Mouse (Mus musculus) C2C12 (cell line): ENCODE data around the gene Fbxo41. TPM values are rescaled to one million over a fixed set of nuclear protein-coding genes. Genes with fewer than 3 reads are reported as not detected.

ENCODE experiments used
- H3K27me3 ChIP-seq: one replicate; pipeline ENCODE4 v1.6.1; 2011; ENCODE audit not compliant: control insufficient read depth, insufficient read depth, insufficient read length
- H3K36me3 ChIP-seq: one replicate; pipeline ENCODE4 v1.6.1; 2011; ENCODE audit not compliant: control insufficient read depth, insufficient read depth
- H3K4me3 ChIP-seq: one replicate; pipeline ENCODE4 v1.5.1; 2011; ENCODE audit warnings: mild to moderate bottlenecking, control low read depth; ENCODE audit not compliant: poor library complexity, insufficient read depth, severe bottlenecking
- H3K79me2 ChIP-seq: one replicate; pipeline ENCODE4 v1.6.1; 2011; ENCODE audit not compliant: control insufficient read depth, insufficient read depth
- H3K79me3 ChIP-seq: one replicate; pipeline ENCODE4 v1.6.1; 2011; ENCODE audit warnings: low read depth, control low read depth
- H3ac ChIP-seq: one replicate; pipeline ENCODE3; 2011; ENCODE audit warnings: low read depth; ENCODE audit not compliant: control insufficient read depth, insufficient read length
- CEBPB ChIP-seq: IDR thresholded peaks from one replicate; pipeline ENCODE4 v1.6.1; 2011; ENCODE audit warnings: low read depth, mild to moderate bottlenecking, control low read depth, moderate library complexity
- CTCF ChIP-seq: IDR thresholded peaks from one replicate; pipeline ENCODE4 v1.5.1; 2011; ENCODE audit not compliant: control insufficient read depth, insufficient read depth, insufficient read length
- FOSL1 ChIP-seq: IDR thresholded peaks from one replicate; pipeline ENCODE4 v1.8.0; 2011; ENCODE audit warnings: mild to moderate bottlenecking, low read length; ENCODE audit not compliant: poor library complexity, insufficient read depth, severe bottlenecking
- MAX ChIP-seq: IDR thresholded peaks from one replicate; pipeline ENCODE4 v1.6.1; 2011; ENCODE audit warnings: mild to moderate bottlenecking, control low read depth
- MYOD1 ChIP-seq: IDR thresholded peaks from one replicate; pipeline ENCODE4 v1.6.1; 2011; ENCODE audit warnings: low read depth; ENCODE audit not compliant: control insufficient read depth, insufficient read length
- MYOG ChIP-seq: IDR thresholded peaks from one replicate; pipeline ENCODE4 v1.6.1; 2011; ENCODE audit not compliant: control insufficient read depth, insufficient read length; ENCODE audit errors: extremely low read depth
- USF1 ChIP-seq: IDR thresholded peaks from one replicate; pipeline ENCODE4 v1.6.1; 2011; ENCODE audit warnings: low read depth, mild to moderate bottlenecking, control low read depth, moderate library complexity
- polyA plus RNA-seq: library from polyadenylated mRNA; unstranded; fragments of >200 nt; fragmentation: generic; extraction: Trizol; gene quantifications from one replicate; pipeline ENCODE4 v1.2.1, GENCODE M21; 2012; ENCODE audit warnings: missing spikeins

The Fbxo41 gene
- polyA plus RNA-seq, 1 experiment: 0.02 TPM

GRCm38 (mm10) chr6:85511286-85512055, 8.7 kb upstream of the Fbxo41 start:
- Histone ChIP-seq H3K79me3 (no peaks in the 10 kb centered on the region), H3K4me3 (no peak overlapping the region), H3K79me2 (no peaks in the 10 kb centered on the region), H3ac (no peak overlapping the region), H3K27me3 (peaks cover 50% of the 10 kb centered on the region), H3K36me3 (no peaks in the 10 kb centered on the region)
- TF ChIP-seq CTCF (no peak), FOSL1 (no peak), MYOG (no peak), MAX (no peak), MYOD1 (no peak)

GRCm38 (mm10) chr6:85510476-85510875, 7.7 kb upstream of the Fbxo41 start:
- Histone ChIP-seq H3ac (no peak overlapping the region), H3K79me3 (no peaks in the 10 kb centered on the region), H3K27me3 (peaks cover 40% of the 10 kb centered on the region), H3K36me3 (no peaks in the 10 kb centered on the region), H3K4me3 (no peak overlapping the region), H3K79me2 (no peaks in the 10 kb centered on the region)
- TF ChIP-seq MYOG (no peak), CTCF (no peak), MYOD1 (no peak), USF1 (no peak), MAX (no peak), CEBPB (no peak), FOSL1 (no peak)

GRCm38 (mm10) chr6:85508602-85509001, 5.8 kb upstream of the Fbxo41 start:
- H3K27me3 ChIP-seq: peaks cover 38% of the 10 kb centered on the region
- H3K36me3 ChIP-seq: no peaks in the 10 kb centered on the region
- no peaks in the 10 kb centered on the region for H3K79me2 ChIP-seq
- TF ChIP-seq USF1 (no peak), CEBPB (no peak), MYOD1 (no peak), CTCF (no peak), MYOG (no peak), FOSL1 (no peak), MAX (no peak)
- no peak overlapping the region for H3ac ChIP-seq
- H3K79me3 ChIP-seq: no peaks in the 10 kb centered on the region
- H3K4me3 ChIP-seq: no peak overlapping the region

- Histone ChIP-seq H3K4me3 (no peak overlapping the region), H3K36me3 (no peaks in the 10 kb centered on the region), H3K79me2 (no peaks in the 10 kb centered on the region), H3ac (no peak overlapping the region), H3K27me3 (peaks cover 32% of the 10 kb centered on the region), H3K79me3 (no peaks in the 10 kb centered on the region)
- TF ChIP-seq FOSL1: no peak
- no peak for TF ChIP-seq MYOG
- no peak for TF ChIP-seq CEBPB
- no peak for TF ChIP-seq MAX
- no peak for TF ChIP-seq USF1
- no peak for TF ChIP-seq MYOD1
- TF ChIP-seq CTCF: no peak
These were observed 2.1 kb upstream of the Fbxo41 start for GRCm38 (mm10) chr6:85504908-85505307.

GRCm38 (mm10) chr6:85502103-85502910, 487 bp downstream of the Fbxo41 start:
- Histone ChIP-seq H3K79me3 (no peaks in the 10 kb centered on the region), H3K27me3 (peaks cover 29% of the 10 kb centered on the region), H3K4me3 (no peak overlapping the region), H3K36me3 (no peaks in the 10 kb centered on the region), H3ac (no peak overlapping the region), H3K79me2 (no peaks in the 10 kb centered on the region)
- TF ChIP-seq USF1: no peak
- no peak for TF ChIP-seq MAX
- no peak for TF ChIP-seq CTCF
- no peak for TF ChIP-seq CEBPB
- no peak for TF ChIP-seq MYOD1
